8 mouse cellular contexts compared by ENCODE assay signal in genomic region chr17:56461771-56462743, GRCm38 (mm10). TPM values are rescaled to one million over a fixed set of nuclear protein-coding genes. Genes with fewer than 3 reads are reported as not detected.
DNase-seq lines count a peak whose midpoint lies in the region; ATAC-seq lines count a peak whose summit lies in the region.

No protein-coding gene starts in this region.

- peak overlapping the region; percentile 46 for H3K4me3 ChIP-seq in hindbrain, embryonic 12.5 days

- peak overlapping the region; percentile 95 for H3K27ac ChIP-seq in hindbrain, embryonic 12.5 days

- H3K4me2 ChIP-seq in hindbrain, embryonic 12.5 days (replicated peaks) = peak overlapping the region; percentile 73

- peak overlapping the region; percentile 72 for H3K9ac ChIP-seq in hindbrain, embryonic 12.5 days

- H3K9me3 ChIP-seq in hindbrain, embryonic 12.5 days (replicated peaks) = no peaks in the 10 kb centered on the region

- peaks cover 72% of the 10 kb centered on the region for H3K4me1 ChIP-seq in hindbrain, embryonic 12.5 days

- under 1% methylated on average over 77 of the region's 77 CpGs for WGBS in hindbrain, embryonic 12.5 days

- no peaks in the 10 kb centered on the region for H3K27me3 ChIP-seq in hindbrain, embryonic 12.5 days

- H3K36me3 ChIP-seq in hindbrain, embryonic 12.5 days = peaks cover 11% of the 10 kb centered on the region; the same call in 1 of the 2 replicates

- peak; percentile 93 for ATAC-seq in hindbrain, embryonic 12.5 days (ENCODE audit: low FRiP score)

- peak; percentile 100 for DNase-seq in NIH3T3 (ENCODE audit: low read depth)
- peak; percentile 98 for DNase-seq in cerebellum, postnatal 10 days
- DNase-seq in frontal cortex, postnatal 10 days (ENCODE audit: low spot score in 2 of 2) = peak; percentile 98
- peak; percentile 96 for DNase-seq in layer of hippocampus, postnatal 14 days (ENCODE audit: low spot score in 2 of 2)
- DNase-seq in lung, postnatal 14 days = peak; percentile 99
- peak; percentile 88 for DNase-seq in retina, adult 2 months (ENCODE audit: low read depth, low spot score)
- DNase-seq in thymus, postnatal 36 days = peak; percentile 97 to 99

RNA-seq across cellular contexts. Expression of gene Ptprs, which starts 14.2 kb away (rescaled TPM):
- polyA plus RNA-seq in hindbrain, embryonic 12.5 days (2016; fragmentation: Nextera tagmentation; extraction: Ambion mirVana) = 316 and 326 TPM in 2 replicates
- total RNA-seq in layer of hippocampus, postnatal 14 days (2021) = 100 to 1,000 TPM; 771 to 772 TPM

RNA-seq across cellular contexts. Expression of gene Znrf4, which starts 50.2 kb away (rescaled TPM):
- not detected in 2 replicates for polyA plus RNA-seq in hindbrain, embryonic 12.5 days (2016; fragmentation: Nextera tagmentation; extraction: Ambion mirVana)
- total RNA-seq in layer of hippocampus, postnatal 14 days (2021) = not detected

Comparison
In these comparisons a context has a peak if more than half of its experiments do, and no peak if none do; other contexts are left out.
1. Peak in every context shown above with its lines: DNase-seq, ATAC-seq, H3K4me3 ChIP-seq and H3K27ac ChIP-seq.